Mouse (Mus musculus) testis, postnatal 10 days (tissue): ENCODE results near the gene Efcab7.

Experiments used
- DNase-seq: peaks from one replicate; pipeline ENCODE4 v3.0.0; 2021; ENCODE audit warnings: low spot score

Gene Efcab7

DNA sequence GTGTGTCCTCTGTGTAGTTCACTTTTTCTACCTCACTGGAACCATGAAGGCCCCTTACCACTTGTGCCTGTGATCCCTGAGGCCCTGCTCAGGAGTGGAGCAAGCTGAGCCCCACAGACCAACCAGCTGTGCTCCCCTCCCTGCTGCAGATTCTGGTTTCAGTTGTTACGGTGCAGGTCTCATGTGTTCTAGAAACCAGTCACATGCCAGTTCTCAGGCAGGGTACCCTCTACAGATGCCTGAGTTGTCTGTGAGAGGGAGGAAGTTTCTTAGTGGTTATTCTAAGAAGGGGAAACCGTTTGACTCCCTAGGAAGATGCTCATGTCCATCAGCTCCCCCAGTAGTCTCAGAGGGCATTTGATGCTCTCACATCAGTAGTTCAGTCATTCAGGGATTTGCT is 115.6 kb downstream of the Efcab7 start:
- no peak for DNase-seq

DNA sequence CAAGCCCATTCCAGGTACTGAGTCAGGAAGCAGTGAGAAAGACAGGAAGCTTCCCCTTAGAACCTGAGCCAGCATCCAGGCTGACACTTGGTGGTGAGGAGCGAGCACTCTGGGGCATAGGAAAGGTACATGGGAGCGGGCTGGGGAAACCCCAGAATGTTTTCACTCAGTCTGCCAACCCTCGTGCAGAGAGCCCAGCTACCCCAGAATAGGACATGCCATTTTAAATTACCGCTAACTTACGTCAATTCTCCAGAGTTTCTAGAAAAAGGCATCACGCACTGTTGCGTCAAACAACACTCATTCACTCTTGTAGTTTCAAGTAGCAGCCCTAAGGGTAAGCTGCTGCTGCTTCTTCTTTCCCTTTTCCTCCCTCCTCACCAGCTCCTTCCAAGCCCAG is 116.0 kb downstream of the Efcab7 start:
- no peak for DNase-seq

DNA sequence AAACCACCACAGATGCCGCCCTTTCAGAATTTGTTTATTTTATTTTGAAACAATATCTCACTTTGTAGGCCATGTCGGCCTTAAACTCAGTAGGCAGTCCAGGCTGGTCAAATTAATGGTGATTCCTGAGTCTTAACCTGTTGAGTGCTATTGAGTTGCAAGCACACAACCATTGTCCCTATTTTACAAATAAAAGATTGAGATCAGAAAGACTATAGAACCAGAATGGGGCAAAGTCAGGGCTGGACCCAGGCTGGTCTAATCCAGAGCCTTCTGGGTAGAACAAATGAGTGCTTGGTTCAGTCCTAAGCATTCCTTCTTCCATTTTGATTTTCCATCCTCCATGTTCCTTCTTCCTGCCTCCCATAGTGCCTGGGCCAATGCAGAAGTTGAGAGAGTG is 117.5 kb downstream of the Efcab7 start:
- no peak for DNase-seq

DNA sequence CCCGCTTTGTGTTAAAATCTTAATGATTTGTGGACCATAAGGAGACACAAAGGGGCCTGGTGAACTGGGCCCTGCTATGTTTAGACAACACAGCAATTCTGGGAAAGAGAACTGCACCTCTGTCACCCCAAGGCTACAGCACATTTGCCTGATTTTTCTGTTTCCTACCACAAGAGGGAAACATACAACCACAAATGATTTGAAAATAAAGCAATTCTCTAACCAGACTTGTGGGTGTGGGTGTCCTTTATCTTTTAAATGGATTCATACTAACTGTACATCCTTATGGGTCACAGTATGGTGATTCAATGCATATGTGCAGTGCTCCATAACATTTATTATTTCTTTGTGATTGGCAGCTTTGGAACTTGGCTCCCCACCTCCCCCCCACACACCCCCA is 118.2 kb downstream of the Efcab7 start:
- no peak for DNase-seq

DNA sequence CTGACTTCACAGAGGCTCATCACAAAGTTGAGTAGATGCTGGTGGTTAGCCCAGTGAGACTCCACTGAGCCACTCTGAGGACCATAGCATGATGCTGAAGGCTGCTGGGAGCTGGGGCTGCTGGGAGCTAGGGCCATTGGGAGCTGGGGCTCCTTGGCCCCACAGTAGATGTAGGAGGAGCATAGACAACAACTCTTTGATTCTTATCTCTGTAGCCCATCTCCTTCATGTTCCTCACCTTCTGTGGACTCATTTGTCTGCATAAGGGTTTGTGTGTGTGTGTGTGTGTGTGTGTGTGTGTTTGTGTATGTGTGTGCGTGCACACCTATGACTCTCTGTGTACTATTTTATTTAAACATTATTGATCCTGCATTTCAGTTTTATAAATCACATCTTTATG is 118.9 kb downstream of the Efcab7 start:
- no peak for DNase-seq

DNA sequence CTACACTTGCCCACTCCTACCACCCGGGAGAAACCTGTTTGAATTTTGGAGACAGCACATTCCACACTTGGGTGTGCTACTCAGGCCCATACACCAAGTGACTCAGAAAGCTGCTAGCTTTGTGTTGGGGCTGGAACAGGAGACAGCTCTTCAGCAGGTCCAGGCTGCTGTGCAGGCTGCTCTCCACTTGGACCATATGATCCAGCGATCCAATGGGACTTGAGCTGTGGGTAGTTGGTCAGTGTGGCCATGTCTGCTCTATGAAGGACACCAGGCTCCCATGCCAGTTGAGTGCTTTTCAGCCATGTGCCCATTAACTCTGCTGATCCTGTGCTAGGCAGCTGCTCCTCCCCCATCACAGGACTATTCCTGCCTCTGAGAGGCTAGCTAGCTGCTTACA is 124.9 kb downstream of the Efcab7 start:
- no peak for DNase-seq

DNA sequence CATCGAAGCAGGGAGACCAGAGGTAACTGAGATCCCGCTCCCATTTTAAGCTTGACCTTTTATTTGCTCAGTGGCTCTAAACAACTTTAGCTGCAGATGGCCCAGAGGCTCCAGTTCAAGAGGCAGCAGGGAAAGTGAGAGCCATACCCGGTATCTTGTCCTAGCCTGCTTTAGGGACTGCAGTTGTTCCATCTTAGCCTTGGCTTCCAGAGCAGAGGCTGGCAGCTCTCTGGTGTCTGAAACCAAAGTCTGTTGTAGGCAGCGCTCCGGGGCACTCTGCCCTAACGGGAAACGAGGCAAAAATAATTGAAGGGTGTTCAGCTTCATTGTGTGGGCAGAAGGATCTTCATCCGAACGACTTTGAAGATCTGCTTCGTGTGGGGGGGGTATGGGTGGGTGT is 126.4 kb downstream of the Efcab7 start:
- no peak for DNase-seq

DNA sequence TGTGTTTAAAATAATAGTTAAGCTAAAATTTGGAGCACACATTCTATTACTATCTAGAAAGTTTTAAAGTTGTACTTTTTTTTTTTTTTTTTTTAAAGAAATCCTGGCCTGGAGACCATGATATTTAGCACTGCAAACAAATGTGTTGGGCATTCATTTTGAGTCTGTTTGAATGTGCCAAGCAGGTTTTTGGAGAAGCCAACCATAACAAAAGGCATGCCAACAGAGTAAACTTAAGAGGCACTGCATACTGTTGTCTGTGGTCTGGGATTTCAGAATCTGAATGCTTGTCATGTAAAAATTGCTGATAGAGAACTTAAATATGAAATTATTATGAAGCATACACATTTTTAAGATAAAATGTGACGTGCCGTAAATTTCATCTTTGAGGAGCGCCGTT is 128.2 kb downstream of the Efcab7 start:
- DNase-seq = no peak

DNA sequence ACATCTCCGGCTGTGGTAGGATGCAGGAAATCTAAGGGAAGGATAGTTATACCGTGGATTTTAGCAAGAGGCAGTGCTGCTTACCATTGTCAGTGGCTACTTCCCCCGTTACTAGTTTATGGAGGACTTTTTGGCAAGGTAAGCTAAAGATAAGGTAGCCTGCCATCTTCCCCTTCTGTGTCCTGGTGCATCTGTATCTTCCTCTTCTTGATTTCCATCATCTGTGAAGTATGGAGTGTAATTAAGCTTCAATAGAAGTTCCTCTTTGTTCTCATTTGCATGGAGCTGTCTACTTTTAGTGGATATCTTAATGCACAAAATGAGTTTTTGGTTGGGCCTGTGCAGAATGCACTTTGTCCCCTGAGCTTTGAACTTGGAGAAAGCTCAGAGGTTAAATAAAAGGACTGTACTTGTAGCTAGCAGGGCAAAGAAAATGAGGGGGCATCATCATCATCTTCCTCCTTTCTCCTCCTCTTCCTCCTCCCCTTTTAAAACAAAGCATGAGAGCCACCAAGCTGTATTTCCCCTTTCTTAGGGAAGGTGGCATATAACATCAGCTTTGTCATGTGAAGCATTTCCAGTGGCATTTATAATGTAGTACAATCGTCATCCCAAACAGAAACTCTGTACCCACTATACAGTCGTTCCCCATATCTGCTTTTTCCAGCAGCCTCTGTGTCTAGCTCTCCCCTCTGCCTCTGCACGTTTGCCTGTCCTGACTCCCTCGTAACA is 129.3 kb downstream of the Efcab7 start:
- DNase-seq = no peak

DNA sequence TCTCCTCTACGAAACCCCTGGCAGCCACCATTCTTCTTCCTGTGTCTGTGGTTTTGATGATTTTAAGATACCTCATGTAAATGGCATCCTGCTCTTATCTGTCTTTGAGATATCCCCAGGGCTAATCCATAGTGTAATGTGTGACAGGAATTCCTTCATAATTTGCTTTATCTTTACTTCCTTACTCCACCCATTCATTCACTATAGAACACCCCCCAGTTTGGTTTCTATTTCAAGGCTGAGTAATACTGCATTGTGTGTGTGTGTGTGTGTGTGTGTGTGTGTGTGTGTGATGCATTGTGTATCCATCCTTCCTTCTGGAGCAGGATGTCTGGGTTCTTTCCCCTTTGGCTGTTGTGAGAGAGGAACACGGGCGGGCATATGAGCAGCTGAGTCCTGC is 130.3 kb downstream of the Efcab7 start:
- no peak for DNase-seq
